Mouse (Mus musculus) c-Kit-positive CD71-positive TER-119-negative erythroid progenitor cells, embryonic 14.5 days (primary cell): ENCODE data around the gene Gde1.

ENCODE experiments used
- DNase-seq: peaks from one replicate; pipeline ENCODE4 v3.0.0-alpha.2; 2013; ENCODE audit warnings: low read depth

Gene Gde1

DNA sequence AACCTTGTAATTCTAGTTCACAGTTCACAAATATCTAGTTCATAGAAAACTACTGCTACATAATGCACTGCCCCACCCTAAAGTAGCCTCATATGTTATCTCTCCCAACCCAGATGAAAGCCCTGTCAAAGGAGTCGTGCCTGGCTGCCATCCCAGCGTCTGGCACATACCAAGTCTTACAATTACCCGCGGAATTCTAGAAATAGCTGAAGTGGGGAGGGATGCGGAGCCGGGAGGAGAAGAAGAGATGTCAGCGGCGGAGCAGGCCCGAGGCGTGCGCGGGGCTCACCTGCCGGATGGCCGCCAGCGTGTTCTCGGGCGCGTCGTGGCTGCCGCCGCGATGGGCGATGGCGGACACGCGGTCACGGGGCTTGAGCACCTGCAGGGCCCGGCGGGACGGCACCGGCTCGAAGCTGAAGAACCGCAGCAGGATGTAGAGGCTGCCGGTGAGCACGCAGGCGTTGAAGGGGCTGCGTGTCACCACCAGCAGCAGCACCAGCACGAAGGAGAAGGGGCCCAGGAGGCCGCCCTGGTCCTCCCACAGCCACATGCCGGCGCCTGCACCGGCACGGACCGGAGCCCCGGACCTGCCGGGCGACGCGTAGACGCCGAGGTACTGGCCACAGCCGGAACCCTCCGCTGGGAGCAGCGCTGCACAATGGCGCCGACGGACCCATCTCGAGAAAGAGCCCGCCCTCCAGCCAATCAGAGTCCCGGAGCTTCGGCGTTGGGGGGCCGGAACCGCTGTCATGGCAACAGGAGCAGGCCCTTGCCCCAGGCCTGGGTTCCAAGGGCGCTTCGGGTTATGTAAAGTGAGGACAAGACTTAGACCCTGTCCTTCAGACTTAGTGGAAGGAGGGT, at the start of gene Gde1:
Gene Gde1, minus strand, starts transcription at position 678 of the 861 bp plus-strand sequence.
- peak; percentile 77 for DNase-seq

DNA sequence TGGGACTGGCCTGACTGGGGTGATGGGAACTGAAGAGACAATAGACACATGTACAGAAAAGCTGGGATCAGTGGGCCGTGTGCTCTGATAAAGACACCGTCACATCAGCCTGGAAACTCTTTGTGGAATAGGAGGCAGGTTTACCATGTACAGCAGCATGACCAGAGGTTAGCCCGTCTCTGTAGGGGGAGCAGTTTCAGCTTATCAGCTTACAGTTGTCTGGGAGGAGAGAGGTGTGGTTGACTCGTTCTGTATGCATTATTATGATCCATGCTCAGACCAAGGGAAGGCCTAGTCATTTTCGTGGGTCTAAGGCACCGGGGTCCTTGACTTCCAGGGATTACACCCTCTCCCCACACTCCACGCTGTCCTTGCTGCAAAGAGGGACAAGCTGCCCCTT, 46.0 kb upstream of the Gde1 start:
- DNase-seq: no peak

DNA sequence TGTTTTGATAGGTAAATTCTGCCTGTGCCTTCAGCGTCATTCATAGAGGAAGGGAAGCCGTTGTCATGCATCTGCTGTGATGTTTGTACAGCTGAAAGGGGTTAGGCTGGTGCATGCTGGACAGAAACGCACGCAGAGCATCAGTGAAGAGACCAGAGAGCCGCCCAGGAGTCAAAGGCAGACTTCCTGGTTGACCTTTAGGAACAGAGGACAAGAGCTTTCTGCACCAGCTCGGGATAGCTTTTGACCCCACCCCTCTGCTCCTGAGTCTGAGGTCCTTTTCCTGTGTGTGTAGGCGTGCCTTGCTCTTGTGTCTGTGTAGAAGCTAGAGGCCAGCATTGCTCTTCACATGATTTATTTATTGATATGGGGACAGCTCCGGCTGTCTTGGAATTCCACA, 44.1 kb upstream of the Gde1 start:
- DNase-seq: no peak

DNA sequence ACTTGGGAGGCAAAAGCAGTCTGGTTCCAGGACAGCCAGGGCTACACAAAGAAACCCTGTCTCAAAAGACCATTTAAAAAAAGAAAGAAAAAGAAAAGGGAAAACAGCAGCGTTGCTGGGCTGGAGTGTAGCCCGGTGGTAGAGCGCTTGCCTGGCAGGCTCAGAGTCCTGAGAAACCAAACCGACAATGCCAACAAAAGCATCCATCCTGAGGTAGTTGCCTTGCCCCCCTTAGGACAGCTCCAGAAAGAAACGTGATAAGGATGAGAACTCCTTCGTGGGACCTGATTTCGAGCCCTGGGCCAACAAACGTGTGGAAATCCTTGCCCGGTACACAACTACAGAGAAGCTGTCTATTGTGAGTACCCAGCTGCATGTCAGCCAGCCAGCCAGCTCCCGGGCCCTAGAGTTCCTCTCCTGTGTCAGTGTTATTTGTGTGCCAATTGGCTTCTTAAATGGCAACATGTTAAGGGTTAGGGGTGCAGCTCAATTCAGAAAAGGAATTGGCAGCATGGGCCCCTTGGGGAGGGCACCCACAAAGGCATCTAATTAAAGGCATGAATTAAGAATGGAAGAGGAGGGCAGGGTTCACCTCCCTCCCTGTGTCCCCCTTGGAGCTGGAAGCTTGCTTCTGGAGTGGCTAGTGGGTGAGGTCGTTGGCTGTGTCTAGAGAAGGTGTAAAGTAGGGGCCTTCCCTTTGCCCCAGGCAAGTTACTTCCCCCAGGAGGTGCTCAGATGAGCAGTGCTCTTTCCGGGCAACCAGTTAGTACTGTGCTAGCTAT, 42.5 kb upstream of the Gde1 start:
- no peak for DNase-seq

DNA sequence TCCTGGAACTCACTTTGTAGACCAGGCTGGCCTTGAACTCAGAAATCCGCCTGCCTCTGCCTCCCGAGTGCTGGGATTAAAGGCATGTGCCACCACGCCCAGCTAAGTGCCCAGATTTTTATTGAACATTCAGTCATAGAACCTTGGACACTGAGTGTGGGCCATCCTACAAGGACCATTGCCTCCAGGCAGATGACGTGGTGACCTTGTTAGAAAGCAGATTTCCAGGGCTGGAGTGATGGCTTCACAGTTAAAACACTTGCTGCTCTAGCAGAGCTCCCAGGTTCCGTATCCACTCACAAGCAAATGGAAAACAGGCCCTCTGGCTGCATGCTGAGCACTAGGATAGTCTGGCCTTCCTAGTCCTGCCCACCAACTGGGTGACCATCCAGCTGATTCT, 39.2 kb upstream of the Gde1 start:
- DNase-seq: no peak

DNA sequence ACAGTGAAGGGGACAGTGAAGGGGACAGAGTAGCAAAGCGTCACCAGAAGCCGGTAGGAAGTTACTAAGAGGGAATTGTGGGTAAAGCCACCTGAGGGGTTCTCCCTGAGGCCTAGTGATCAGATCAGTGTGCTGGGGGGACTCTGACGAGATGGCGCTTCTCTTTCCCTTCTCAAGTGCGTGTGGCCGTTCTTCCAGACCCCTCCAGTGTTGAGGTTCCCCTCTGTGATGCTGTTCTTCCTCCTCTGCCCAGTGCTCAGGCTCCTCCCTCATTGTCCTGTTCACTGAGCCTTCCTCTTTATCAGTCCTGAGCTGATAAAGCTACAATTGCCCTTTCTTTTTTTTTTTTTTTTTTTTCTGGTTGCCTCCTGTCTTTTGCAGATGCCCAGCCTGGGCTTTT, 36.7 kb upstream of the Gde1 start:
- no peak for DNase-seq

DNA sequence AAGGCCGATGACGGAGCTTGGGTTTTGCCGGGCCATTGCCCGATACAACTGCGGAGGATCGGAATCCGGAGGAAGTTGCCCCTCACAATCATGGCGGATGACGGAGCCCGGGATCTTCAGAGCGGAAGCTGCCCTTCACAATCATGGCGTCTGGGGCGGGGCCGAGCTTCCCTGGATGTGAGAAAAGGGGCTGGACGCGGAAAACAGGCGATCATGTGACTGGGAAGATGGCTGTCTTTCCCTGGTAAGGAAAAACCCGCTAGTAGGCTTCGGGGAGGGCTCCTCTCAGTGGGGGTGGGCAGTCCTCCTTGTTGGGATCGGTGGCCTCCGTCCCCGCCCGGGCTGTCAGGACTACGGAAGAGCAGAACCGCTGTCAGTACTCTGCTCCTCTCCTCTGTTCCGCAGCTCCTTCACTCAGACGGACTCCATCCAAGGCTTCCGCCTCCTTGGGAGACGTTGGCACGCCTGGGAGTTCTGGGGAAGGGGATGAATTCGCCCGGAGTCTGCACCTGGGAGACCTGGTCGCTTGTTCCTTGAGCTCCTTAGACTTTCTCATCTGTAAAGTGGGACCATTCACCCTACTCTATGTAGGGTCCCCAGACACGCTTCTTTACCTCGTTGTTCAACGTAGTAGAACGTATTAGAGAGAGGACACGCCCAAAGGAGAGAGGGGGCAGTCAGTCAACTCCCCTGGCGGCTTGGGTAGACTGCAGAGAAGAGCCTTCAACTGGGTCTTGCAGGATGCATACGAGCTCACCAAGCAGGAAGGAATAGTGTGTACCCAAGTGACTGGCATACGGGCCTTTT, 35.2 kb upstream of the Gde1 start:
- peak; percentile 97 for DNase-seq

DNA sequence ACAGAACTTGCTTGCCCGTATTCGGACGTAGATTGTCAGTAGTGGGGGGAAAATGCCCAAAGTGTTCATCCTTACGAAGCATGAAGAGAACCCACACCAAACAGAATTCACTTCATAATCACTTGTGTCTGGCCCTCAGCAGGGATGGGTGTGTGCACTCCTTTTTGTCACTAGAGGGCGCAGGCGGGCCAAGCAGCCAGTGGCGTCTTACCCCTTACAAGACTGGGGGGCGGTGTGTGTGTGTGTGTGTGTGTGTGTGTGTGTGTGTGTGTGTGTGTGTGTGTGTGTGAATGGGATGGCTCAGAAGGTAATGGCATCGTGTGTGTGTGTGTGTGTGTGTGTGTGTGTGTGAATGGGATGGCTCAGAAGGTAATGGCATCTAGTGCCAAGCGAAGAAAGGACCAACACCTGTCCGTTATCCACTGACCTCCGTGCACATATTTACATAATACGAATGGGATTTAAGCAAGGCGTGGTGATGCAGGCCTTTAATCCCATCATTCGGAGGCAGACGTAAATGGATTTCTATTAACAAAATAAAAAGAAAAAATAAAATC, 34.5 kb upstream of the Gde1 start, which contains the start of gene Vps35l:
Gene Vps35l, plus strand, starts transcription at position 252 of the 557 bp plus-strand sequence.
- peak; percentile 75 for DNase-seq

DNA sequence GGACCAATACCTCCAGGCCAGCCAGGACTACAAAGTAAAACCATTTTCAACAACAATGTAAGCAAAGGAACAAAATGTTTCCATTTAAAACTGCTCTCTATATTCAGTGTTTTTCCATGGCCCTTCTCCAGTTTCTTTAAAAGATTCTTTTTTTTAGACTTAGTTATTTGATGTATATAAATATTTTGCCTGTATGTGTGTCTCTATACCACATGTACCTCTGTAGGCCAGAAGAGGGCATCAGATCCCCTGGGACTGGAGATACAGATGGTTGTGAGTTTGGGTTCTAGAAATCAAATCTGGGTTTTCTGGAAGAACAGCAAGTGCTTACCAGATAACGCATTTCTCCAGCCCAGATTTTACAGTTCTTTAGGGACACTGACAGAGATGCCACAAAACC, 33.2 kb upstream of the Gde1 start:
- peak; percentile 44 for DNase-seq

DNA sequence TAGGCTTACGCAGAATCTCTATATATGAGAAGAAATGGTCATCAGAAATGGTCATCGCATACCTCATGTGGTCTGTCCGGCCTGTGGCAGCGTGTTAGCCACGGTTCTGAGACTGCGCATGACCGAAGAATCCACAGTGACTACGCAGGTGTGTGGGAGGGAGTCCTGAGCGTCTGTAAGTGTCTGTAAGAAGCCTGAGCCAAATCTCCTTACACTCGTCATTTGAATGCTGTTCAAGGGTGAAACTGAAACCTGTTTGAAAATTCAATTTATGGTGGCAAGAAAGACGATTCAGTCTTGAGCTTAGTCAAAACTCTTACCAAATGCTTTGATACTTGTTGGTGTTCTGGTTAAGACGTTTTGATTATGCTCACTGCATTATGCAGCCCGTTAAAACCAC, 27.6 kb upstream of the Gde1 start:
- no peak for DNase-seq

DNA sequence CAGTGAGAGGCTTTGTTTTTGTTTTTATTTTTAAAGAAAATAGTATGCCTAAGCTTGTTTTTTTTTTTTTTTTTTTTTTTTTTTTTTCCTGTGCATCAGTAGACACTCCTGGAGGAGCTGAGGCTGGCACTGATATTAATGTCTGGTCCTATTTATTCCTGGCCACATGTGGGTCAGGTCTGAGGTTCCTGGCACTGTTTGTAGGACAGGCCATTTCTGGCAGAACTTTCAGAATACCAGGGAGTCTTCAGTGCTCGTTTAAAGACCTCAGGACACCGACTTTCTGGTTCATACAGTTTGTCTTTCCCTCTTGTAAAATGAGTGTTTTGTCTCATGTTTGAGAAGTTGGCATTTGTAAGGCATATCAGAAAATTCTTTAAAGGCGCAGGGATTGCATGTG, 26.2 kb upstream of the Gde1 start:
- DNase-seq: no peak

DNA sequence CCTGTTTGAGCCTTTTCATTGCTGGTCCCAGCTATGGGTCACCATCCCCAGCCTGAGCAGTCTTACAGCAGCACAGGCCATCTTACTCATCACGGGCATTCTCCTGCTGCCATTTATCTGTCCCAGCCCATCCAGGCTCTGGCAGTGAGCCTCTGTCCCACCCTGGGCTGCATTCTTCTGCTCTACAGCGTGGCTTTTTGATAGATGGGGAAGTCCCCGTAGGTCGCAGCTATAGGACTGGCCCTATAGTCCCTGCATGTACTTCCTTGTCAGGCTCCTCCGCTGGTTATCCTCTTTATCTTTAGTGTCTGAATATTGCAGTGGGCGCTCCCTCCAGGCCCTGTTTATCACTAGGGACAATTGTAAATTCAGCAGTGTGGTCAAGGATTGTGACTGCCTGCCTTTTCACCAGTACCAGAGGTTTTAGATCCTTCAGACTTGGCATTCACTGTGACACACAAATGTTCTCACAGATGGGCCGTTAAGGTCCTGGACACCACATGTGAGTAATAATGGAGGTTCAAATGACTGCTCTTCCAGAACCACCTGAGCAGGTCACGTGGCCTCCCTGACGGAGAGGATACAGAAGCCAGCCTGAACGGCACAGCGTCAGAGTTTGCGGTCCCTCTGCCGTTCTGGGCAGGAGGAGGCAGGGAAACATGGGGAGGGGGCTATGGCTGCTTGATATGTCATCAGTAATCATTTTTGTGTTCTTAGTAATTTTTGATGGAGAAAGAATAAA, 23.4 kb upstream of the Gde1 start:
- no peak for DNase-seq

DNA sequence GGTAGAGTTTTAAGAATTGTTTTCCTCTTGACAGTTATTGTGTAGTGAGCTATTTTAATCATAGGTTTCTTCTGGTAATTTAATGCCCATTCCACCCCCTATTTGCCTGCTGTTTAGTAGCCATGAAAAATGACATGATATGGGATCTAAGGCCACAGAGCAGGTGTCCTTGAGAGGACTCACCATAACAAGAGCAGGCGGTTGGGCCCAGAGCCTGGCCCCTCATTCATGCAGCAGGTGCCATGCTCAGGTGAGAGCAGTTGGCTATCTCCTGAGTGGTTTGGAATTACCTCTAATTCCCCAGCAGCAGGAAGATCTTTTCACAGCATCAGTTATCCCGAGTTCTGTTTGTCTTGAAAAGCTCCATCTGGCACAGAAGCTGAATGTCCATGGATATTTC, 19.9 kb upstream of the Gde1 start:
- DNase-seq: no peak

DNA sequence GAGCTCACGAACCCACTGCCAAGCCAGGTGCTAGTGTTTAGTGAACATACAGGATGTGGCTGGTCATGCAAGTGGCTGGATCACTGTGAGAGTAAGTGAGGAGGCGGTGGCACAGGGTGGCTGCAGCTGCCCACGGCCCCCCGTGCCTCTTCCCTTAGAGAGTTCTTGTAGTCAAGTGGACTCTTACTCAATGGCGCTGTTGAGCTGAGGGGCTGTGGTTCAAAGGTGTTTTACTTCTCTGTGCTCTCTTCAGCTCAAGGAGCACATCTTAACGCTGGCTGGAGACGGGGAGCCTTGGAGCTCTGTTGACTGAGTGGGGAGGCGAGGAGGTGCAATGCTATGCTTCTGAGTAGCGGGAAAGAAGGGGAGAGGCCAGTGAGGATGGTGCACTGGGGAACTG, 18.3 kb upstream of the Gde1 start:
- no peak for DNase-seq

DNA sequence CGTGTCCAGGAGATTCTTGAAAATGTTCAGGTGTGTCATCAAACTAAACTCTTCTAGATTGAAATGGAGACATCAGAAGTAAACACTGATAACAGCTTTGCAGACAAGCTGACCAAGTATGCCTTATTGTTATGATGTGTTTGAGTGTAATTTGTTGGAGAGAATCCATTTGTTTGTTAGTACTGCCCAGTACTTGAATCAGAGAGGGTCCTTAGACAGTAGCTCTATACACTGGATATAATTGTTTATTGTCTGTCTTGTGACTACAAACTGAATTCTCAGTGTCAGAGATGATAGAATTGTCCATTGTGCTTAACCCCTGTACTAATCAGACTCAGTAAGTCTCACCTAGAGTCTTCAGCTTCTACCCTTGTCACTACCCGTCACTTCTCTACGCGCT, 12.5 kb upstream of the Gde1 start:
- DNase-seq: no peak

DNA sequence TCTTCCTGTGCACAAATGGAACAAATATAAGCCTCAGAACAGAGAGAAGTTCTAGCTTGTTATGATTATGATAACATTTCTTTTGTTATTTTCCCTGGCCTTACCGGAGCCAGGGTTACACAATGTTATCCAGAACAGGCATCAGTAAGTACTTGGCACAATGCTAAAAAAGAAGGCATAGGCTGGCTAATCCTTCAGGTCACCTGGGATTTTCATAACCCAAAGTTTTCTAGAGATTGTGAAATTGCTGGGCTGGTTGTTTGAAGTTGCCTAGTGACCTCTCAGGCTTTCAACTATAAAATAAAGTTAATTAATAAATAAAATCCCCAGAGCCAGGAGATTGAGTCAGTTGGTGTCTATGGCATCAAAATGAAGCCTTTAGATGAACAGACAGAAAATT, 9.3 kb upstream of the Gde1 start:
- DNase-seq: no peak

DNA sequence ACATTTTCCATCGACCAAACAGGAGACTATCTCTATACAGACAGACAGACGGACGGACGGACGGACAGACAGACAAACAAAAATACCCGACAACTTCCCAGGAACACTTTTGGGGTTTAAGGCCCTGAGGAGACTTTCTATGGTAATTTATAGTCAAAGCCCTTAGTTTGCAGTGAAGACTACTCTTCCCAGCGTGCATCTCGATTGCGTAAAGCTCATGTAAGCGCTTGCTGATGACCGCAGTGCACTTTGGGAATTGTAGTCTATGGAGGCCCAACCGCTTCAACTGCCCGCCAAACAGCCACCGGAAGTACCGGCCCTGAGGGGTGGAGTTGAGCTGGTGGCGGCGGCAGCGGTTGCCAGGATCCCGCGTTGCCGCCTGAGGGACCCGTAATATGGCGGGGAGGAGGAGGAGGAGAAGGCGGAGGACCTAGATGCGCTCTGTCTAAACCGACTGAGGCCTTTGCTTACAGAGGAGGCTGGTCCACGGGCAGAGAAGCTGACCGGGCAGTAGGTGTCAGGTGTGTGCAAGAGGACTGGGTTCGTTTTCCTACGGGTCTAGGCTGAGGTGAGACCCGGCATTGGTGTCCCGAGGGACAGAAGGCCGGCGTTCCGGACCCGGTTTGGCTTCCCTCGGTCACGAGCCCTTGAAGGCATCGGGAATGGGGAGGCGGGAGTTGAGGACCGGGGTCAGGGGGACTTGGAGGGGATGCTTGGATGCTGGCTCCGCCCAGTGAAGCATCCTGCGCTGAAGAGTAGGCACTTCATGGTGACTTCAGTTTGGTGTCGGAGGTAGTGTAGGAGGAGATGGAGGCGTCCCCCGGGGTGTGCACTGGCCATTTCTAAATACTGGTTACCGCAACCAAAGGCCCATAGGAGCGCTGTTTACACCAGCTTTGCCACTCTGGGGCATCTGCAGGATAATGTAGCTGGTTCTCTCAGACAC, 6.9 kb upstream of the Gde1 start, which contains the start of gene Ccp110:
Gene Ccp110, plus strand, starts transcription at position 325 of the 946 bp plus-strand sequence.
- DNase-seq: peak; percentile 95

DNA sequence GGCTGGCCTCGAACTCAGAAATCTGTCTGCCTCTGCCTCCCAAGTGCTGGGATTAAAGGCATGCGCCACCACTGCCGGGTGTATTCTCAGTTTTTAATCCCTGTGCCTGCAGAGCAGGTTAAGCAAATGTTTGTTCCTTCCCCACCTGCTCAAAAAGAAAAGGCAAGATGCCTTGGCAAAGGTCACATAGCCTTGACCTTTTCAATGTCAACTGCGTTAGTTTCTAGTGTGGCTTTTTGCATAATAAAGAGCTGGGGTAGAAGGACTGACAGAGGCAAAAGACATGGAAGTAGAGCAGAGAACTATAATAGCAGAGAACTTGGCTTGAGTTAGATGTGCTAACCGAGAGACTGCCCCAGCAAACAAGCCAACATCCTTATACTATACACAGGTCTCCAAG, 5.2 kb upstream of the Gde1 start:
- DNase-seq: no peak

DNA sequence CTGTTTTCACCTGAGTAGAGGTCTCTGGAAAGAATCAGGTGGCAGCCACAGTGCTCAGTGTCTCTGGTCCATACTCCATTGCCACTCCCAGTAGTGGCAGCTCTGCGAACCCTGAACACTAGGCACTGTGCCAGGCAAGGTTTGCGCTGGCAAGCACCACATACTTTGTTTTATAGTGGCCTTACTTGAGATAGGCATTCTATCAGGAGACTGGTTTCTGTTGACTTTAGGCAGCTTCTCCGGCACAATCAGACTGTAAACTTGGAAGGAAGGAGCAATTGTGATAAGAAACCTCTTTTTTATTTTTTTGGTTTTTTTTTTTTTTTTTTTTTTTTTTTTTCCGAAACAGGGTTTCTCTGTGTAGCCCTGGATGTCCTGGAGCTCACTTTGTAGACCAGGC, 2.4 kb upstream of the Gde1 start:
- DNase-seq: no peak

DNA sequence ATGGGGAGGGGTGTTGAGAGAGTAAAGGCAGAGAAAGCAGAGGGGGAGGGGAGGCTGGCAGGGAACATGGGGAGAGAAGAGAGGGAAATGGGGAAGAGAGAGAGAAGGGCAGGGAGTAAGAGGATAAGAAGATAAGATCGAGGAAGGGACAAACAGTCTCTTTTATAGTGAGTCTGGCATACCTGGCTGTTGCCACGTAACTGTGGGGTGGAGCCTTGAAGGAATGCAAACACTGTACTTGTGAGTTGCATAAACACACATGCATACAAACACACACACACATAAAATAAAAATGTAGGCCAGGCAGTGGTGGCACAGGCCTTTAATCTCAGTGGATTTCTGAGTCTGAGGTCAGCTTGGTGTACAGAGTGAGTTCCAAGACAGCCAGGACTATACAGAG, 1.6 kb upstream of the Gde1 start:
- DNase-seq: no peak
